Mouse (Mus musculus) kidney, postnatal 36 days (tissue): Measurements from ENCODE around the gene 4930562C15Rik.
"Not testable (repeated sequence)": the region's sequence is repeated elsewhere in the genome, so short reads cannot be mapped to it uniquely, and the experiment has no call there.

Experiments used
- DNase-seq, 2 experiments: peaks; one replicate each; pipeline ENCODE4 v3.0.0; 2021 to 2022; ENCODE audit warnings: mixed read lengths in 2 of 2

The 4930562C15Rik gene

GRCm38 (mm10) chr16:4835191-4835590, at the start of gene 4930562C15Rik:
Gene 4930562C15Rik (plus strand): TSS chr16:4835416.
- peak; percentile 30 to 45 for DNase-seq

- no peak for DNase-seq
Measured at GRCm38 (mm10) chr16:4785706-4786105, 49.5 kb upstream of the 4930562C15Rik start.

GRCm38 (mm10) chr16:4788176-4788575, 47.0 kb upstream of the 4930562C15Rik start:
- DNase-seq = no peak

- no peak for DNase-seq
Measured at GRCm38 (mm10) chr16:4789311-4789768, 45.9 kb upstream of the 4930562C15Rik start.

- peak; percentile 93 to 95 for DNase-seq
Measured at GRCm38 (mm10) chr16:4789810-4790559, 45.2 kb upstream of the 4930562C15Rik start, which contains the start of gene Cdip1. Gene Cdip1 (minus strand): TSS chr16:4790292.

- DNase-seq = no peak
Measured at GRCm38 (mm10) chr16:4791332-4791731, 43.9 kb upstream of the 4930562C15Rik start.

GRCm38 (mm10) chr16:4796631-4797030, 38.6 kb upstream of the 4930562C15Rik start:
- no peak for DNase-seq

- DNase-seq = no peak
Measured at GRCm38 (mm10) chr16:4818349-4818748, 16.9 kb upstream of the 4930562C15Rik start.

GRCm38 (mm10) chr16:4824466-4824865, 10.8 kb upstream of the 4930562C15Rik start:
- DNase-seq = not testable (repeated sequence)

GRCm38 (mm10) chr16:4827639-4828038, 7.6 kb upstream of the 4930562C15Rik start:
- DNase-seq = no peak

GRCm38 (mm10) chr16:4829271-4829900, 5.8 kb upstream of the 4930562C15Rik start:
- no peak for DNase-seq

GRCm38 (mm10) chr16:4831650-4832419, 3.4 kb upstream of the 4930562C15Rik start:
- peak in 1 of 2 experiments; percentile 14 for DNase-seq

- DNase-seq = no peak
Measured at GRCm38 (mm10) chr16:4833858-4834257, 1.4 kb upstream of the 4930562C15Rik start.

GRCm38 (mm10) chr16:4837631-4838030, 2.4 kb downstream of the 4930562C15Rik start:
- no peak for DNase-seq

- DNase-seq = no peak
Measured at GRCm38 (mm10) chr16:4839552-4839951, 4.3 kb downstream of the 4930562C15Rik start.

GRCm38 (mm10) chr16:4840231-4840630, 5.0 kb downstream of the 4930562C15Rik start:
- no peak for DNase-seq

- no peak for DNase-seq
Measured at GRCm38 (mm10) chr16:4847041-4847440, 11.8 kb downstream of the 4930562C15Rik start.

- no peak for DNase-seq
Measured at GRCm38 (mm10) chr16:4848090-4848489, 12.9 kb downstream of the 4930562C15Rik start.

GRCm38 (mm10) chr16:4850361-4850760, 15.1 kb downstream of the 4930562C15Rik start:
- no peak for DNase-seq

- DNase-seq = no peak
Measured at GRCm38 (mm10) chr16:4850938-4851628, 15.9 kb downstream of the 4930562C15Rik start.

GRCm38 (mm10) chr16:4855046-4855650, 19.9 kb downstream of the 4930562C15Rik start:
- DNase-seq = no peak

GRCm38 (mm10) chr16:4861392-4861791, 26.2 kb downstream of the 4930562C15Rik start:
- peak; percentile 68 to 86 for DNase-seq
